Mouse (Mus musculus) v-Abl transformed pro-B cells (cell line): ENCODE measurements around the gene Abhd12.

ENCODE experiments used
- in situ Hi-C, 2 experiments: fragments of 400-800 bp; cut with MboI; formaldehyde crosslinking; loops; one replicate each; pipeline ENCODE4 v1.15.1; 2025; ENCODE audit not compliant: unreplicated experiment in 2 of 2

Gene Abhd12

GRCm38 (mm10) chr2:150826426-150826825 is 78.1 kb downstream of the Abhd12 start:
- in situ Hi-C loops: loop anchor here in 1 of 2 experiments (5.0 to 10.0 kb wide), 2 partner anchors 81 to 178 kb away; partner anchors contain the start of gene Gins1

GRCm38 (mm10) chr2:150822987-150823386 is 81.6 kb downstream of the Abhd12 start:
- in situ Hi-C loops: loop anchor here in 1 of 2 experiments (10.0 to 25.0 kb wide), 2 partner anchors 182 to 1039 kb away; no protein-coding TSS in a partner anchor

DNA sequence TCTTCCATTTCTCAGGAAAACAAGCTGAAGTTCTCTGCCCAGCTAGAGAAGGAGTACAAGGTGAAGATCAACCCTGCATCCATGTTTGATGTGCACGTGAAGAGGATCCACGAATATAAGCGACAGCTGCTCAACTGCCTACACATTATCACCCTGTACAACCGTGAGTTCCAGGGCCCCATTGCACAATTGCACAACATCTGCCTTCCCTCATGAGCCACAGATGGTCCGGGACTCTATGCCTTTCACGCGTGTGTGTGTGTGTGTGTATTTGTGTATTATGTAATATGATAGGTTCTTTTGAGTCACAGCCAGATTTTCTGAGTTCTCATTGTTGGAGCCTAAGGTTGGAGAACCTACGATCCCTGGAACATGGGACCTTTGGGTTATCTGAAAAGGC is 83.8 kb downstream of the Abhd12 start:
- in situ Hi-C loops: loop anchor here in 1 of 2 experiments (10.0 to 25.0 kb wide), 2 partner anchors 184 to 1042 kb away; no protein-coding TSS in a partner anchor

DNA sequence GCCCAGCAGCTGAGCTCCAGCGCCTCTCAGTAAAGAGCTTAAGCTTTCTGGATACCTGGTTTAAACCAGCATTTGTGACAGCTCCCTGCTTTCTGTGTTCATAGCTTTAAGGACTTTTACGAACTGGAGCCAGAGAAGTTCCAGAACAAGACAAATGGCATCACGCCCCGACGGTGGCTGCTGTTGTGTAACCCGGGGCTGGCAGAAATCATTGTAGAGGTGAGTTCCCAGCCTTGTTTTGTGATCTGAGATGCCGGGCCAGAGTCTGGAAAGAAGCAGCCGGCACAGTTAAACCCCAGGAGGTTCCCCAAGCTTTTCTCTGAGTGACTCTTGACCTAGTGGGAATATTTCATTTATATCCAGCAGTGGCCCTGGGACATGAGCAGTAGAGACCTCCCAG is 85.8 kb downstream of the Abhd12 start:
- in situ Hi-C loops: loop anchor here in 1 of 2 experiments (25.0 kb wide), 1 partner anchor 1044 kb away; no protein-coding TSS in a partner anchor

DNA sequence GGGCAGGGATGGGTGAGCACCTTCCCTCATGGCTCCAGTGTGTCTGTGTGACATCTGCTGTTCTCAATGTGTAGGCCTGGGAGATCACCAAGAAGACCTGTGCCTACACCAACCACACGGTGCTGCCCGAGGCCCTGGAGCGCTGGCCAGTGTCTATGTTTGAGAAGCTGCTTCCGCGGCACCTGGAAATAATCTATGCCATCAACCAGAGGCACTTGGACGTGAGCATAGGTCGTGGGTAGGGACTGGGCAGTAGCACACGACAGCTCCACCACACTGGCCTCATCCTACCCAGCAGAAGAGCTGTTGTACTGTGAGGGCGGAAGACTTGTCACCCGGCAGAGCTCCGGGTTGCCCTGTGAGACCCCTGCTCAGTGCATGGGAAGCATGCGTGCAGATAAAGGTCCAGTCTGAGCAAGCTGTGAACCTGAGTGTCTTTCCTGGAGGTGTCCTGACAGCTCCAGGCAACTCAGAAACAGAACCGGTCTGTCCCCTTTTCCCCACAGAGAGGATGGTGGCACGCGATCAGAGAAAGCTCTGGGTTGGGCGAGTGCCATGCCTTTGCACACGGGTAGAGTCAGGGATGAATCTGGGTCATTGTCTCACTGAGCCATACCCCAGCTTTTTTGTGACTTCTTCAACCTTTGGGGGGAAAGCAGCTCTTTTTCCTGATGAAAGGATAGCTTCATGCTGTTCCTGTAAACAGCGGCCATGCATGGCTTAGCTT is 87.7 kb downstream of the Abhd12 start:
- in situ Hi-C loops: loop anchor here in 1 of 2 experiments (25.0 kb wide), 1 partner anchor 1045 kb away; no protein-coding TSS in a partner anchor

- in situ Hi-C loops: loop anchor here in 1 of 2 experiments (25.0 kb wide), 1 partner anchor 1049 kb away; no protein-coding TSS in a partner anchor
Measured at GRCm38 (mm10) chr2:150812816-150813215, 91.7 kb downstream of the Abhd12 start.

- in situ Hi-C loops: loop anchor here in 1 of 2 experiments (25.0 kb wide), 1 partner anchor 1052 kb away; no protein-coding TSS in a partner anchor
Measured at GRCm38 (mm10) chr2:150810603-150811002, 93.9 kb downstream of the Abhd12 start.

DNA sequence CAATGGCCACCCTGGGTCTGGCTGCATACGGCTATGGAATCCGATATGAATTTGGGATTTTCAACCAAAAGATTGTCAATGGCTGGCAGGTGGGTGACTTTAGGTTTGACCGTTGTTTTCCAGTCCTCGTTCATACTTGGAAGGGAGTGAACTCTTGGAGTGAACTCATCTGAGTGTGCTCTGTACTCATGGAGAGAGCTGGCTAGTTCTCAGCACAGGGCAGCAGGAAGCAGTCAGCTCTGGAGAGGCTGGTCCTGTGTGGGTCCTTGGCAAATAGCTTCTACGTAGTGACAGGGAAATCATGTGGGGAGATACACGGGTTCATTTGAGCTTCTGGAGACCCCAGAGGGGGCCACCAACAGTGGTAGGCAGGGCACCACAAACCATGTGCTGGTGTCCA is 95.7 kb downstream of the Abhd12 start:
- in situ Hi-C loops: loop anchor here (10.0 to 25.0 kb wide), 2 partner anchors 1053 to 1454 kb away; no protein-coding TSS in a partner anchor

- in situ Hi-C loops: loop anchor here (10.0 to 25.0 kb wide), 2 partner anchors 1054 to 1454 kb away; no protein-coding TSS in a partner anchor
Measured at GRCm38 (mm10) chr2:150808381-150808780, 96.2 kb downstream of the Abhd12 start.

- in situ Hi-C loops: loop anchor here (5.0 to 25.0 kb wide), 4 partner anchors 189 to 1448 kb away; no protein-coding TSS in a partner anchor
Measured at GRCm38 (mm10) chr2:150803035-150803434, 101.5 kb downstream of the Abhd12 start.

DNA sequence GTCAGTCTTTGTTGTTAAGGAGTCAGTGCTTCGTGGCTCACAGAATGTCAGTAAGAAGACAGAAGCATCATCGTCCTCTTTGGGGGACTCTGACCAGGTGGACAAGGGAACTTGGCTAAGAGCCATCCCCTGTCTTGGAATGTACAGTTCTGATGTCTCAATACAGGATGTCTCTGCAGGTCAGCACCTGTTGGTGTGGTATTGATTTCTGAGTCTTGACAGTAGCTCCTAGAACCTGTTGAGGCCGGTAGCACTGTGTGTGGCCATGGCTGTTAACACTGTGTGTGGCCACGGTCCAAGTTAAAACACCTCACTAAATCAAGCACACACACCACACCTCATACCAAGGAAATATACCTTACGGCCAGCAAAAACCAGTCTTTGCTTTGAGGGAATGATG is 103.9 kb downstream of the Abhd12 start:
- in situ Hi-C loops: loop anchor here (5.0 to 25.0 kb wide), 4 partner anchors 192 to 1446 kb away; no protein-coding TSS in a partner anchor

DNA sequence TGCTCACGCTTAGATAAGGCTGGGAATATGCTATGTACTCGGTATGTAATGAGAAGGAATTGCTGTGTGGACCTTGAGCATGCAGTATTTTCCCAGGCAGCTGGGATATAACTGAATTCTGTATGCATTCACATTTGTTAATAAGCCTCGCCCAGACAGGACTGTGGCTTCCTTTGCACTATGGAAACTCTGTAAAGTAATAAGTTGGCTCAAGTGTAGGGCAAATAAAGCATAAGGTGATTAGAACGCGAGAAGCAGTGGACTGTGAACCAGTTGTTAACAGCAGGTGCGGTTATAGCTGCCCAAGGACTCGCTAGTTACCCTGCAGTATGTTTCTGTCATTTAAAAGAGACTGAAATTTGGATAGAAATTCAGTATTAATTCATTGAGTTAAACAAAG is 106.5 kb downstream of the Abhd12 start:
- in situ Hi-C loops: loop anchor here (10.0 to 25.0 kb wide), 5 partner anchors 233 to 939 kb away; partner anchors contain the start of genes Zfp120 (in 2 of the 2), Cst7 (in 1 of the 2) and Psmf1 (in 1 of the 2)

DNA sequence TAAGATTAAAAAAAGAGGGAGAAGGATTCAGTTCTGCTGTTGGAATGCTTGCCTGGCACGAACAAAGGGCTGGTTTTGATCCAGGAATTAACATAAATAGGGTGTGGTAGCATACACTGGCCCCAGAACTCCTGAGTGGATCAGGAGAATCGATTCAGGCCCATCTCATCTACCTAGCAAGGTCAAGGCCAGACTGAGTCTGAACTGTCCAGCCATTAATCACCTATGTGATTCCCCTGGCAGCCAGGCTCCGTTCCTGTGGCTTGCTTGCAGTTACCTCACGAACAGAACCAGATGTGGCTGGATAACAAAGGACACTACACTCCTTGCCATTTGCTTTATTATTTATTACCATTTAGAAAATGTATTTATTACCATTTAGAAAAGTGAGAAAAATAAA is 111.2 kb downstream of the Abhd12 start:
- in situ Hi-C loops: loop anchor here (5.0 to 25.0 kb wide), 6 partner anchors 116 to 944 kb away; partner anchors contain the start of genes Zfp120 (in 2 of the 2), Cst7 (in 1 of the 2) and Psmf1 (in 1 of the 2)

DNA sequence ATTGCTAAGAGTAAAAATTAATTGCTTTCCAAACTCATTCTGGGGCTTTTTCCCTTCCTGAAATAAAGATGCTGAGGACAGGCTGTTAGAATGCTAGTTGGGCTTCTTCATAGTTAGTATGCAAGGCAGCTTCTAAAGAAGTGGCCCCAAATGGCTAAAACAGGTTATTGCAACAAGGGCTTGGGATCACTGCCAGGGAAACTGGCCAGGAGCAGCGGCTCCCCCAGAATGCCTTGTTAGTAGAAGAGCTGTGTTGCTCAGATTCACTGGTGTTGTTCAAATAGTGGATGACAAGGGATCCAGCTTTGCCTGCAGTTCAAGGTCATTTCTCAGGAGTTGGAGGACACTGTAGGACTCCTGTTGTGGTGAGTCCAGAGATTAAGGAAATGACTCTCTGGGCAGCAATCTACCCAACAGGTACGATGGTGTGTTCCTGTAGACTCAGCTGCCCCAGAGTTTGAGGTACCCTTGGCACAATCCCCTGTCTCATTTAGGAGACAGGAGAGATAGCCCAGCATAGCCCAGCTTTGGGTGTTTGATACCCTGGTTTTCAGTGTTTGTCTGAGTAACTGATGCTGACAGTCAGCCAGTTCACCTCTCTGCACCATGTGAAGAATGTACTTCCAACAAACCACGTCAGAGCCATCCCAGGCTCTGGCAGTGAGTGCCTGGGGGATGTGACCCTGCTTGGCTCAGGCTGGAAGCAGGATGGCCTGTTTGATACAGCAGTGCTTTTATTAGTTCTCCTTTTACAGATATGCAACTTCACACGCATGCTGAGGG is 115.6 kb downstream of the Abhd12 start:
- in situ Hi-C loops: loop anchor here (25.0 kb wide), 3 partner anchors 227 to 948 kb away; partner anchors contain the start of genes Zfp120 (in 2 of the 2), Cst7 (in 1 of the 2) and Psmf1 (in 1 of the 2)

DNA sequence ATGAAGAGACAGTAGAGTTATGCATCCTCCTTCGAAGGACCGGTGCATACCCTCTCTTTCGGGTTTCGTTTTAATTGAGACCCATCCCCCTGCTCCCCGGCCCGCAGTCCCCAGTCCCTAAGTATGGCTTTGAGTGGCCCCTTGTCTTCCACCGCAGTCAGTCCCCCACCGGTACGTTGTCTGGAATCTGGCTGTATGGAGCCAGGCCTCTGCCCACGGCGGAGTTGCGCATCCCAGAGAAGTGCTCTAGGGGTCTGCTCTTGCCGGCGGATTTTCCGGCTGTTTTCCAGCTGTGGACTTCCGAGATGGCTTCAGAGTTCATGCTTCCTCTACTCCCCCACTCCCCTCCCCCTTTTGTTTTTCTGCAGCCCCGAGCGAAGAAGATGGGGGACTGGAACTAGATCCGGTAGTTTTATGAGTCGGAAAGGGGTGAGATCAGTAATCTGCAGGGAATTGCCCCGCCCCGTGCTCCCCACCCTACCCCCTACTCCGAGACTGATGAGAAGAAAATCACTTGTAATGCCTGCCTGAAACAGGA is 117.2 kb downstream of the Abhd12 start:
- in situ Hi-C loops: loop anchor here (25.0 kb wide), 3 partner anchors 225 to 950 kb away; partner anchors contain the start of genes Zfp120 (in 2 of the 2), Cst7 (in 1 of the 2) and Psmf1 (in 1 of the 2)

GRCm38 (mm10) chr2:150786251-150787180 is 118.0 kb downstream of the Abhd12 start, which contains the start of gene Pygb:
TSS of gene Pygb (plus strand) at chr2:150786735.
- in situ Hi-C loops: loop anchor here (25.0 kb wide), 3 partner anchors 224 to 951 kb away; partner anchors contain the start of genes Zfp120 (in 2 of the 2), Cst7 (in 1 of the 2) and Psmf1 (in 1 of the 2)

- in situ Hi-C loops: loop anchor here (25.0 kb wide), 3 partner anchors 220 to 954 kb away; partner anchors contain the start of genes Zfp120 (in 2 of the 2), Cst7 (in 1 of the 2) and Psmf1 (in 1 of the 2)
Measured at GRCm38 (mm10) chr2:150782801-150783200, 121.7 kb downstream of the Abhd12 start.
